Mouse (Mus musculus): Measurements from ENCODE around the gene Zfhx3.

GRCm38 (mm10) chr8:108725631-108726030 is 783.2 kb downstream of the Zfhx3 start:
- TF ChIP-seq CTCF (IDR thresholded peaks at IDR 0.05; ENCODE audit: low read depth, low read length) (no peak), POLR2A (IDR thresholded peaks at IDR 0.05; ENCODE audit: extremely low read depth, insufficient read depth, low read length) (no peak)
